Mouse (Mus musculus) small intestine, adult 10 weeks (tissue): ENCODE measurements around the gene Mcoln1. TPM values are rescaled to one million over a fixed set of nuclear protein-coding genes. Genes with fewer than 3 reads are reported as not detected.

Source experiments
- polyA plus RNA-seq: library from polyadenylated mRNA; stranded (reverse); fragments of 350-450 nt; fragmentation: Illumina TruSeq; extraction: RNeasy Lipid Tissue Mini Kit (QIAGEN cat#74804); gene quantifications from one replicate; pipeline ENCODE4 v1.2.3, GENCODE M21; 2014; ENCODE audit warnings: low replicate concordance

The Mcoln1 gene
- 16.9 TPM for polyA plus RNA-seq

GRCm38 (mm10) chr8:3500235-3501090 lies at the start of gene Mcoln1:
Mcoln1 (plus strand) TSS chr8:3500457.

GRCm38 (mm10) chr8:3467006-3467885 lies 33.0 kb upstream of the Mcoln1 start, which contains the start of gene Pex11g:
Pex11g (minus strand) TSS chr8:3467680.

GRCm38 (mm10) chr8:3470562-3470961 lies 29.7 kb upstream of the Mcoln1 start, which contains the start of gene Tex45:
Tex45 (plus strand) TSS chr8:3470862.

GRCm38 (mm10) chr8:3492901-3493844 lies 7.1 kb upstream of the Mcoln1 start, which contains the start of gene Zfp358:
Zfp358 (plus strand) TSS chr8:3493138.

GRCm38 (mm10) chr8:3515260-3515671 lies 15.0 kb downstream of the Mcoln1 start, which contains the start of gene Pnpla6:
Pnpla6 (plus strand) TSS chr8:3515384.

Other genes with a start within 250 kb of the Mcoln1 start
- gene Insr, start 220.8 kb upstream of the Mcoln1 start, polyA plus RNA-seq: 58.5 TPM
- not detected for gene A430078G23Rik, start 147.0 kb upstream of the Mcoln1 start, polyA plus RNA-seq
- 5.2 TPM for gene Arhgef18, start 107.5 kb upstream of the Mcoln1 start, polyA plus RNA-seq
- 1.3 TPM for gene Pex11g, start 32.8 kb upstream of the Mcoln1 start, polyA plus RNA-seq
- not detected for gene Tex45, start 29.6 kb upstream of the Mcoln1 start, polyA plus RNA-seq
- 0.52 TPM for gene Zfp358, start 7.3 kb upstream of the Mcoln1 start, polyA plus RNA-seq
- 14.2 TPM for gene Pnpla6, start 14.9 kb downstream of the Mcoln1 start, polyA plus RNA-seq
- gene C330021F23Rik, start 67.5 kb downstream of the Mcoln1 start, polyA plus RNA-seq: 1.4 TPM
- 2.7 TPM for gene Camsap3, start 86.8 kb downstream of the Mcoln1 start, polyA plus RNA-seq
- 0.19 TPM for gene Xab2, start 120.9 kb downstream of the Mcoln1 start, polyA plus RNA-seq
- 4.4 TPM for gene Pet100, start 121.1 kb downstream of the Mcoln1 start, polyA plus RNA-seq
- gene Pcp2, start 125.1 kb downstream of the Mcoln1 start, polyA plus RNA-seq: not detected
- gene Stxbp2, start 130.5 kb downstream of the Mcoln1 start, polyA plus RNA-seq: 46.8 TPM
- gene Retn, start 155.3 kb downstream of the Mcoln1 start, polyA plus RNA-seq: 3.1 TPM
- not detected for gene Mcemp1, start 165.3 kb downstream of the Mcoln1 start, polyA plus RNA-seq
- not detected for gene Fcor, start 171.9 kb downstream of the Mcoln1 start, polyA plus RNA-seq
- gene Trappc5, start 175.8 kb downstream of the Mcoln1 start, polyA plus RNA-seq: 4.5 TPM
- 0.85 TPM for gene Fcer2a, start 193.7 kb downstream of the Mcoln1 start, polyA plus RNA-seq
- not detected for gene Clec4g, start 220.2 kb downstream of the Mcoln1 start, polyA plus RNA-seq
- 15.9 TPM for gene Cd209a, start 248.5 kb downstream of the Mcoln1 start, polyA plus RNA-seq